Mouse (Mus musculus) spleen, postnatal 4 days (tissue): ENCODE data around the gene Tex261.

ENCODE experiments used
- DNase-seq, 2 experiments: peaks; one replicate each; pipeline ENCODE4 v3.0.0; 2022; ENCODE audit warnings: low spot score in 2 of 2

The Tex261 gene

DNA sequence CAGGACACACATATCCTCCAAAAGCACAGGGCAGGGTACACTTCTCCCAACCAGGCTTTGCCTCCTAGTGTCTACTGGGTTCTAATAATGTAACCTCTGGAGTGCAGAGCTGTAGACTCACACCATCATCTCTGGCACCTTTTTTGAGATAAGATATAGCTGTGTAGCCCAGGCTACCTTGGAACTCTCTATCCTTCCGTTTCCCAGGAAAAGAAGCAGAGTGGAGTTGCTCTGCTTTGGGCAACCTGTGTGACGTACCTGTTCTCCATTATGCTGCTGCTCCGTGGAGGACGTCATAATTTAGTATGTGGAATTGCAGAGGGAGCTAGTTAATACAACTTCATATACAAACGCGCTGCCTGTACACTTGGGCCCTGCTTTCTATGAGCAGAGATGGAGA, 13.3 kb downstream of the Tex261 start, which contains the start of gene Ankrd53:
TSS of gene Ankrd53 (plus strand) at position 301 of the 400 bp plus-strand sequence.
- no peak for DNase-seq

DNA sequence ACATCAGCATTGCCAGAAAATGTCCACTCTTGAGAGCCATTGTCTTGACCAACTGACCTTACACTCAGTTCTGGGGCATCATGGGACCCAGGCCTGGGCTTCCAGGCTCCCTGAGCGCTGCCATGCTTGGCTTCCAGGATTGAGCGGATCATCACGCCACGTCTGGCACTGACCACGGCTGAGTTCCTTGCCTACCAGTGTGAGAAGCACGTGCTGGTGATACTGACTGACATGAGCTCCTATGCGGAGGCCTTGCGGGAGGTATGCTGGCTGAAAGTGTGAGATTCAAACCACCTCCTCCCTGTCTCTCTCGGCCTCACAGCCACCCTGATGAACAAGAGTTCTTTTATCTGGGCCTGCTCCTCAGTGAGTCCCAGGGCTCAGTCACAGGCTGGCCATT, 19.6 kb downstream of the Tex261 start:
- no peak for DNase-seq

DNA sequence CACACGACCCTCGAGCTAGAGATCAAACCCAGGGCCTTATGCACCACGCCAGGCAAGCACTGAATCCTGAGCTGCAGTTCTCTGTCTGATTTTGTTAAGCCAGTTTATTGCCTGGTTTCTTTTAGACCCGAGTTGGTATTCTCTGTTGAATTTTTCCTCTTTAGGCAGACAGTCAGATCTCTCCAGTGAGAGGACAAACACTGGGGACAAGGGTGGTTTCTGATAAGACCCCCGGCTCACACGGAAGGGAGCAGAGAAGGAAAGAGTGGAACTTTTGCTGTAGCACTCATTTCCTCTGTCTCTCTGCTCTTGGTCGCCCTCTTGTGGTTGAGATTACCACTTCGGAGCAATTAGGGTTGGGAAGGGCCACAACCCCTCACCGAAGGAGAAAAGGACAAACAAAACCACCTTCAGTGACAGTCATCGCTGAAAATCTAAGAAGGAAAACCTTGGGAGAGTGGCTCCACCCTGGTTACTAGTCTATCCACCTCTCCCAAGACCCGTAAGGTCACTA, 25.4 kb downstream of the Tex261 start:
- peak; percentile 45 to 83 for DNase-seq

DNA sequence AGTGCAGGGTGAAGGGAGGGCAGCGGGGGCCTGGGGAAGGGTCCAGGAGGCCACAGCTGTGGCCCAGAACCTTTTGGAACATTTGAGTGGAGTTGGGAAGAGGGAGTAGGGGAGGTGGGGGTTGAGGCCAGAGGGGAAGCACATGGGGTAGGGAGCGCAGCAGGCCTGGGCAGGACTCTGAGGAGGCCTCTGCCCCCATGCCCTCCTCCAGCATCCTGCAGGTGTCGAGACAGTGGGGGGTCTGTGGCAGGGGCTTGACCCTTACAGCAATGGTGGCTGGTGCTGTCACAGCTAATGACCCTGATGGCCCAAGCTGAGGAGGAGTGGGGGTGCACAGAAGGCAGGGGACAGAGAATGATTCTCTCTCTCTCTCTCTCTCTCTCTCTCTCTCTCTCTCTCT, 26.3 kb downstream of the Tex261 start:
- no peak for DNase-seq

DNA sequence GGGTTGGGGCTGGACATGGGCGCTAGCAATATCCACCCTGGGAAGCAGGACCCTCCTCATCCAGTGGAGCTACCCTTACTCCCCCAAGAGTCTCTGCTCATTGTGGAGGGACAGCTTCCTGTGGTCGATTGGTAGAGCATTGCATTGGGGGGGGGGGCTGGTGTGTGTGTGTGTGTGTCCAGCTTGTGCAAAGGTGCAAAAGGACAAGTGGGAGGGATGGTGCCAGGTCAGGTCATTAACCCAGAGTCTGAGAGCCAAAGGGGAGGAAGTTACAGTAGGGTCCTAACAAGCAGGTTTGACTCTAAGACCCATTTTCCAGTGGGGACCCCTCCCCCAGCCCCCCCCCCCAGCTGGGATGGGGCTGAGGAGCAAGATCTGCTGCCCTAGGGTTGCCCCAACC, 30.1 kb downstream of the Tex261 start:
- DNase-seq: no peak

DNA sequence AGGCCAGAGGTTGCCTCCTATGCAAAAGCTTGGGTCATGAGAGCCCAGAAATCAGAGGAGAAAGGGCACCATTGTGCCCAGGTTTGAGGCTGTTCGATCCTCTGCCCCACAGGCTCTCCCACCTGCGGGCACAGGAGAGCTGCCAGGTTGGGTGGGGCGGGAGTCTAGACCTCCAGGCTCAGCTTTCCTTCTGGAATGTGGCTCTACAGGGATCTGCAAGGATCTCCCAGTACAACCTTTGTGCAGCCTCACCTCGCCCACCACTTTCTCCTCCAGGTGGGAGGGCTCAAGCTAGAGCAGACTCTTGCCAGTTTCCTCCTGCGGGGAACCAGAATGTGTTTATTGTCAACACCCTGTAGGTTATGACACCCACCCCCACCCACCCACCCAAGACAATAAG, 31.1 kb downstream of the Tex261 start:
- DNase-seq: no peak

DNA sequence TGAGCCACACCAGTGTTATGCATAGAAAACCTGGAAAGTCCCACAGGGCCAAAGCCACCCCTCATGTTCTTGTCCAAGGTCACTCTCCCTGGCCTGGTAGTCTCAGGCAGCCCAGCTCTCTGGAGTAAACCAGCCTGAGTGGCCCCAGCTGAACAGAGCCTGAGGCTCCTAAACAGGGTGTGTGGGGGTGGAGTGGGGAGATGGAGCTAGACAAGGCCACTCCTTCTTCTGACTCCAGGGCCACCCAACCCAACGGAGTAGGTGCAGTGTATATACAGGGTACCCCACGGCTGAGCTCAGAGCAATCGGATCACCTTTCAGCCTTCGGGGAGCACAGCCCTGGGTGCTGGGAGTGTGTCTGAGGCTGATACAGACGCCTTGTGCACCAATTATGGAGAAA, 31.5 kb downstream of the Tex261 start:
- no peak for DNase-seq

DNA sequence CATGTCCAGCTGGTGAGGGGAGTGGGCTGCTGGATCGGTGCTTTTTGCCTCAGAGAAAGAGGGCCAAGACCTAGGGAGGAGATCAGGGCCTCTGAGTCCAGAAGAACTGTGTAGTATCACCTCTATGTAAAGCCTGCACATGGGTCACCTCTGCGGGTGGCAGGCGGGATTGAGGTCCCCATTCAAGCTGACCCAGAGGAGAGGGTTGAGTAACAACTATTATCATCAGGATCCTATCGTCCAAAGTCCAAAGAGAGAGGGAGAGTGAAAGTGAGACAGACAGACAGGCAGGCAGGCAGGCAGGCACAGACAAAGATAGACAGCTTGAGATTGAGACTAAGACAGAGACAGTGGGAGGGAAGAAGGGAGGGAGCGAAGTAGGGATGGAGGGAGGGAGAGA, 32.4 kb downstream of the Tex261 start:
- no peak for DNase-seq

- no peak for DNase-seq
Observed at GRCm38 (mm10) chr6:83742761-83743160, 32.9 kb downstream of the Tex261 start, which contains the start of gene Atp6v1b1. Gene Atp6v1b1, plus strand, starts transcription at chr6:83742990.

- no peak for DNase-seq
Observed at GRCm38 (mm10) chr6:83738596-83738995, 37.0 kb downstream of the Tex261 start.

GRCm38 (mm10) chr6:83737311-83737710, 38.3 kb downstream of the Tex261 start:
- DNase-seq: no peak

DNA sequence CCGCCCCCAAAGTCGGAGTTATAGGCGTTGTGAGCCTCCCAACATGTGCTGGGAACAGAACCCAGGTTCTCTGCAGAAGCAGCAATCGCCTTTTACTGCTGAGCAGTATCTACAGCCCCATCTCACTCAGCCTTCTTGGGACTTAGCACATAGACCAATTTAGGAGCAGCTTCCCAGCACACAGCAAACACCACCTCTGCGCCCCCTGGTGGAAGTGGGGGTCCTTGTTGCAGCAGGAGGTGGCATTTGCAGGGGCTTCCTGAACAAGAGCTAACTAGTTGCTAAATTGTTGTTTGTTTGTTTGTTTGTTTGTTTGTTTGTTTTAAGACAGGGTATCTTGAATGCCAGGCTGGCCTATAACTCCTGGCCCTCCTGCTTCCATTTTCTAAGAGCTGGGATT, 44.5 kb downstream of the Tex261 start:
- DNase-seq: peak; percentile 48 to 88

DNA sequence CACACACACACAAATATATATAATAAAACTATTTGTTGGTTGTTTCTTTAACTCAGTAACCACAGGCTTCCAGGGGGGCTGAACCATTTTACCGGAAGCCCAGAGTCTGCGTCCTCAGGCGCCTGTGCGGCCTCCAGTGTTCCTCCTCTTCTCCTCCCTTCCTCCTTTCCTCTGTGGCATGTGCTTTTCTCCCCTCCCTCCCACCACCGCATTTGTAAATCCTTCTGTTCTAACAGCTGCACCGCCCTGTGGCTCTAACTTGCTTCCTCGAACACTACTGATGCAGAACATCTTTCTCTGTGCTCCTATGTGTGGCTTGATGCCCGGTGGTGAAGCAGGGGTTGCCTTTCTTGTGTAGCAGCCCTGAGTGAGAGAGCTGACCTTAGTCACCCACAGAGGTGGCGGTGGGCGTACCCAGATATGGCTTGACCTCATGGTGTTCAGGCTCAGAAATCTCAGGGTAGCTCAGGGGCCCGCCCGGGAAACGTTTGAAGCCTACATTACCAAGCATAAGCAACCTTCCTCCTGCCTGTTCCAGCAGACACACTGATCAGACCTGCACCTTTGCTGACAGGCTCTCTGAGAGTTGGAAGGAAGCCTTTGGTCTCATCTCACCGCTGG, 46.2 kb downstream of the Tex261 start:
- DNase-seq: no peak

DNA sequence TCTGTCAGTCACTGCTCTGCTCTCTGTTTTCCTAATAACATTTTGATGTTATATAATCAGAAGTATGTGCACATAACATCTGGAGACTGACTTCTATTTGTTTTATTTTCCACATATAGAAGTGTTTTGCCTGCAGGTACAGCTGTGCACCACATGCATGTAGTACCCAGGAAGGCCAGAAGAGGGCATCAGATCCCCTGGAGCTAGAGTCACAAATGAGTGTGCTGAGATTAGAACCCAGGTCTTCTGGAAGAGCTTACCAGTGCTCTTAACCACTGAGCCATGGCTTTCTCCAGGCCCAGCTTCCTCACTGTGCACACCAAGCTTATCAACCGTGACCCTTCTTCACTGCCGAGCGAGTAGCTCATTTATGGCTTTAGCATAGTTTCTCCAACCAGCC, 47.1 kb downstream of the Tex261 start:
- DNase-seq: no peak

DNA sequence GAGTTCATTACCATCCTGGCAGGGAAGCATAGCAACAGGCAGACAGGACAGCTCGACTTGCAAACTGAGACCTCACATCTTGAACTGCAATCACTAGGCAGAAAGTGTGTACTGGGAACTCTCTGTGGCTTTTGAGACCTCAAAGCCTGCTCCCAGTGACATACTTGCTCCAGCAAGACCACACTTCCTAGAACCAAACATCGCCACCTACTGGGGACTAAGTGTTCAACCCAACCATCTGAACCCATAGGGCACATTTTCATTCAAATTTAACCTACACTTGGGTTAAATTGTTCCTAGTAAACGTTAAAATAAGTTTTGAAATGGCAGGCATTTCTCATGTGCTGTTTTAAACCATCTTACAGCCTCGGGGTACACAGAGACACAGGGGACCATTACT, 48.4 kb downstream of the Tex261 start:
- no peak for DNase-seq

GRCm38 (mm10) chr6:83722526-83722925, 53.1 kb downstream of the Tex261 start:
- DNase-seq: no peak
